Mouse (Mus musculus) cerebral cortex, adult 2 months (tissue): ENCODE results near the gene Txndc2.

Source experiments
- WGBS: fragments of 180-500 bp; shearing (Covaris S2); methylation state at CpG from one replicate; pipeline ENCODE4 v1.1.7; 2018; 5-methylcytosine and 5-hydroxymethylcytosine counted together

Txndc2 gene

DNA sequence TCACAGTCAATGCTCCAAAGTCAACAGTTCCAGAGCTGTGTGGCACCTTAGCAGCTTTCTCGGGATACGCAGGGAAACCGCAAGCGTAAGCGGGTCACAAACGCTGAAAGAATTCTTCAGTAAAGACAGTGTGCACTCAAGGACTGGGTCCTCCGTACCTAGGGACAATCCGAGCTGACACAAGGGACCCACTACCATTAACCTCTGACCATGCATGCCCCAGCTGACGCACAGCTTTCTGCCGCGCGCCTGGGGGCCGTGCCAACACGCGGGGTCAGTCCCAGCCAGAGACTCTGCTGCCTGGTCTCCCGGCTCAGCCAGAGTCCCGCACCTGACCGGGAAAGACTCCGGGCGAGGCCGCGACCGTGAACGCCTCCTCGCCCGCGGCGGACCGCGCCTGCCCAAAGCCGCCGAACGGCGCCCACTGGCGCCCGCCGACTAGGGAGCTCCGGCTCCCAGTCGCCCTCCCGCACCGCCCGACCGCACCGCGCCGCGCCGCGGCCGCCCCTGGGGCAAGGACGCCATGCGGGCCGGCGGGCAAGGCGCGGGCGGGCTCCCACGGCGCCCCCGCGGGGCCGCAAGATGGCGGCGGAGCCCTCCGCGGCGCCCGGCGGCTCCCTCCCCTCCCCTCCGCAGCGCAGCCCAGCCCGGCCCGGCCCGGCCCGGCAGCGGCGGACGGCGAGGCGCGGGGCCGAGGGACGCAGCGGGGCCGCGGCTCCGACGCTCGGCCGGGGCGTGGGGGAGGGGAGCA lies 29.4 kb downstream of the Txndc2 start:
- WGBS, result 3% methylated on average over 76 of the region's 91 CpGs

DNA sequence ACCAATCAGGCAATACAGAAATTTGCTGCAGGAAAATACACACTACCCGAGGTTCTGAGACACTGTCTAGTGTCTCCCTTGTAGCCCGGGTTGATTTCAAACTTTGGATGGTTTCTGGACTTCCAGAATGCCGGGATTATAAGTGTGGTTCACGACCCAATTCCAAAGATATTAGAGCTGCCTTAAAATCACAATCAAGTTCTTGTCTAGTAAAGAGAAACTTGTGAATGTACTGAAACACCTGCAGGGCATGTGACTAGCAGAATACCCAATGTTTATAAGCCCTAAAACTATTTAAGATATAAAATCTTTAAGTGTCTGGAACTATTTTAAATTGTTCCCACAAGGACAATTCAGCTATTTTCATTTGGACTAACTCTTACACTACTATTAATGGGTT lies 30.2 kb downstream of the Txndc2 start:
- under 1% methylated on average over 4 of the region's 4 CpGs for WGBS

DNA sequence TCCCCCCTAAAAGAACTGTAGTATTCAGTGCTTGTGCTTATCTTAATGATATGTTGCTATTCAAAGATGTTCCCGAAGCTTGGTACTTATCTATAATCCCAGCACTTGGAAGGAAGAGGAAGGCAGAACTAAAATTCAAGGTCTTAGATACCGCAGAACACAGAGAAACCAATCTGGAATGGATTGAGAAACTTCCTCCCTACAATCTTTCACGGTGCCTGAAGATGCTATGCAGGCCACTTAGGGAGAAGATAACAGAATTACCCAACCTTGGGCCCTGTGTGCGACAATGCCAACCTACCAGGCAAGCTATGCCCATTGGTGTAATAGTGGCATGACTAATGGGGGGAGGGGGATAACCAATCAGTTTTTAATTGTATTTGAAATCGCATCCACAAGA lies 33.2 kb downstream of the Txndc2 start:
- WGBS, result 51% methylated on average over 5 of the region's 5 CpGs

DNA sequence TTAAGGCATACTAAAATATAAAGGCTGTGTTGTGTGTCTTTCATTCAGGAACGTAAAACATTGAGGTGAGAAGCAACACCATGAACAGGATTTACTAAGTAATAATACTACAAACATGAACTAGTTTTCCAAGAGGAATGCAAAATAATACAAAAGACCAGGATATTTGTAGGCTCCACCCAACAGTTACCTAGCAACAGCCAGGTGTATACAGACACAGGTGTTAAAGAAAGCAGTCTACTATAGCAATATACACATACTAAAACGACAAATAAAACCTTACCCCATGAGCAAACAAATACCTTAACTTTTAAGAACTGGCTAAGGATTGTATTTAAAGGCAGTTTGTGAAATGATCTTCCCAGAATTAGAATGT lies 33.7 kb downstream of the Txndc2 start:
- 48% methylated on average over 2 of the region's 2 CpGs for WGBS

DNA sequence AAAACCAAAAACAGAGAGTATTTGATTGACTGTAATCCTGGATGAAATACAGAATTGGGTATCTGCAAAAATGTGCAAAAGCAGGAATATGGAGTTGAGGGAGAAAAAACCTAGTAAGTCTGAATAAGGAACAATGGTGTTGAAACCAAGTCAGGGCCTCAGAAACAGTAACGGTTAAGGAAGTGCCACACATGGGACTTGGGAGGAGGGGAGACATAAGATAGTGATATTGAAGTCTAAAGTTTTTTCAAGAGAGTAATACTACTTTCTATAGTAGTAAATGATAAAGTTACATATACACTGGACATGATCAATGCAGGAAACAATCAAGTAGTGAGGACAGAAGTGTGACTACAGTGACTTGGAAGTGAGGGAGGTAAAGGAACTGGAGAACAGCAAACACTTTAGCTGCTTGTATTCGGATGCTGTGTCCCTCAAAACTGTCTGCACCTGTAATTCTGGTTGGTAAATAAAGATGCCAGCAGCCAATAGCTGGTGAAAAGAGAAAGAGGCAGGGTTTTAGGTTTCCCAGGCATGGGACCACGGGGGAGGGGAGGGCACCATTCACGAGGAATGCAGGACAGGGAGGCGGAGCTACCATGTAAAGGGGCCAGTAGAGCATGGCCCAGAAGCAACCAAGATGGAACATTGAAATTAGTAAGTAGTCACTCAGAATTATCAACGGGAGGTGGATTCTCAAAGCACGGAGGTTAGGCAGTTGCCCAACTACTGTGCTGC lies 34.2 kb downstream of the Txndc2 start:
- 29% methylated on average over 7 of the region's 7 CpGs for WGBS

DNA sequence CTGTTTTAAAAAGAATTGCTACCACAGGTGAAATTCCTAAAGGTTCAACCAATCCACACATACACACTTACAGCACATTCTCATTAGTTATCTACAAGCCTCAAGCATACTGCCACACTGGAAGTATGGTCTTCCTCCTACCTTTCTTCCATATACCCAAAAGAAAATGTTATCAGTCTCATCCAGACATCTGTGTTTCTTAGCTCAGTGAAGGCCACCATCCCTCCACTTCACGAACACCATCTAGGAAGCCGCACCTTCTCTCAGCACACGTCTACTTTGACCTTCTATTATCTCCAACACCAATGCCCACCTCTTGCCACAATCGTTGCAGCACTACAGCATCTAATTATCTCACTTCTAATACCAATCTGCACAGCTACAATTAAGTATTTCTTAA lies 36.0 kb downstream of the Txndc2 start:
- WGBS, result 62% methylated on average over 4 of the region's 4 CpGs

DNA sequence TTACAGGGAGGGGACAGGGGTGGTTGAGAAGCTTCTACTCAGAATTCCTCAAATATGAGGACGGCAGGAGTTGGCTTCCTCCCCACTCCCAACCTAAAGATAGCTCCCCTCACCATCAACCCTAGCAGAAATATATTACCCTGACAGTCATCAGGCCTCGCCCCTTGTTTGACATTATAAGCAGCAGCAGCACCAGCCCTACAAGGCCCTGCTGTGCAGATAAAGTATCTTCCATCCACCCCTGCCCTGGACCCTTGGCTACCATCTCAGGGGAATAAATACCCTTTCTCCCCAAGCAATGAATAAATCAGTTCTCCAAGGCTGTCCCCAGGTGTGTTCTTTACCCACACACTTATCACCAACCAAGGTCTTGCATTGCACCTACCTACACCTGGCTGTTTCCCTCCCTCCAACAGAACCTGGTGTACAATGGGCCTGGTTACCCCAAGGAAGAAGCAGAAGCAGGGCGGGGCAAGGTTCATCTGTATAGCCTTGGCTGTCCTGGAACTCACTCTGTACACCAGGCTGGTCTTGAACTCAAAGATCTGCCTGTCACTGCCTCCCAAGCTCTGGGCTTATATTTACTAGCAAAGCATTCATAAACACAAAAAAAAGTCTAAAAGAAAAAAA lies 44.0 kb downstream of the Txndc2 start:
- WGBS, result 73% methylated on average over 3 of the region's 3 CpGs

DNA sequence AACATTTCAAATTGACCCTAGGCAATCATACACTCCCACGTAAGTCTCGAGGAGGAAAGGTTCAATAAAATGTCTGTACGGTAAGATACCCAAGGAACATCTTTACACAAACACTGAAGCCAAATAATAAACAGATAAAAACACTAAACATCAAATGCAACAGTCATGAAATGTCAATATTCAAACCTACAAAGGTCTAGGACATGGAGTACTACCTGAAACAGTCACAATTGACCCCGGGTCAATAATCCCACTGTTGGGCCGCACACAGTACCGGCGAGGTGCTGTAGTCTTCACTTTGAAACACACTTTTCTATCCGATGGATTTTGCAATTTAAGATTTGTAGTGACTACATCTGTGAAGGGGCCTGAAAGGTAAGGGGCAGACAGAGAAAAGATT lies 47.3 kb downstream of the Txndc2 start:
- WGBS, result 86% methylated on average over 8 of the region's 8 CpGs
